Mouse (Mus musculus) erythroblast, embryonic 14.5 days (primary cell): ENCODE data around the gene Atxn1.

Experiments used
- GATA1 ChIP-seq: IDR thresholded peaks from 2 replicates; pipeline ENCODE4 v1.6.1; 2012; ENCODE audit warnings: low read length, inconsistent platforms, mixed read lengths
- TAL1 ChIP-seq: IDR thresholded peaks from 3 replicates; pipeline ENCODE4 v1.6.1; 2012; ENCODE audit warnings: low read length, inconsistent platforms, mixed read lengths

DNA sequence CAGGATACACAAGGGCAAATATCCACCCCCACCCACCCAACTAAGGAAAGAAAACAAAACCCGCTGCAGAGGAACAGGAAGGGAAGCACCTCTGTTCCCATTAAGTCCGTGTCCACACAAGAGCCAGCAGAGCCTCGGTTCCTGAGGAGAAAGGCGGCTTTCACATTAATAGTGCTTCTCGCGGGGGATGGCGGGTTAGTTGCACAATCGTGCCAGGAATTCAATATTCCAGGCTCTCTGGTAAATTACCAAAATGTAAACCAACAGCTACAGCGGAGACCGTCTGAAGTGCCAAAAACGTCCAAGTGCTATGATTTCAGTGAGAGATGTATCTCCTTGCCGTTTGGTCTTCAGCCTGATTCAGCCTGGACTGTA is 46.8 kb downstream of the Atxn1 start:
- TF ChIP-seq TAL1 (no peak), GATA1 (no peak)
